Mouse (Mus musculus) embryonic facial prominence, embryonic 12.5 days (tissue): Measurements from ENCODE around the gene Hist1h2bn. TPM values are rescaled to one million over a fixed set of nuclear protein-coding genes. Genes with fewer than 3 reads are reported as not detected.
"Not testable (repeated sequence)": the region's sequence is repeated elsewhere in the genome, so short reads cannot be mapped to it uniquely, and the experiment has no call there.

Source experiments
- ATAC-seq: fragments of 200-750 bp; cut with Nextera tagmentation; 2 replicates; pipeline ENCODE4 v1.8.0; 2017; ENCODE audit not compliant: insufficient number of reproducible peaks, insufficient read depth, low FRiP score, low TSS enrichment
- H3K27ac ChIP-seq: fragments of 300-500 bp; sonication (generic); 2 replicates; pipeline ENCODE4 v1.5.1; 2016; ENCODE audit warnings: mild to moderate bottlenecking
- H3K27me3 ChIP-seq: fragments of 300-500 bp; sonication (generic); 2 replicates; pipeline ENCODE4 v1.6.1; 2016; ENCODE audit warnings: mild to moderate bottlenecking, moderate library complexity
- H3K36me3 ChIP-seq: fragments of 300-500 bp; sonication (generic); 2 replicates; pipeline ENCODE4 v1.6.1; 2016; ENCODE audit warnings: mild to moderate bottlenecking
- H3K4me1 ChIP-seq: fragments of 300-500 bp; sonication (generic); 2 replicates; pipeline ENCODE4 v1.6.1; 2016
- H3K4me2 ChIP-seq: fragments of 300-500 bp; sonication (generic); replicated peaks from 2 replicates; pipeline ENCODE4 v1.6.1; 2016; ENCODE audit warnings: mild to moderate bottlenecking, moderate library complexity
- H3K4me3 ChIP-seq: fragments of 300-500 bp; sonication (generic); 2 replicates; pipeline ENCODE4 v1.5.1; 2016; ENCODE audit warnings: mild to moderate bottlenecking
- H3K9ac ChIP-seq: fragments of 300-500 bp; sonication (generic); 2 replicates; pipeline ENCODE4 v1.6.1; 2016; ENCODE audit warnings: mild to moderate bottlenecking, moderate library complexity
- H3K9me3 ChIP-seq: fragments of 300-500 bp; sonication (generic); 2 replicates; pipeline ENCODE4 v1.6.1; 2016; ENCODE audit warnings: mild to moderate bottlenecking, moderate library complexity
- WGBS: fragments of 180-500 bp; shearing (Covaris S2); methylation state at CpG from one replicate; pipeline ENCODE4 v1.1.7; 2016; 5-methylcytosine and 5-hydroxymethylcytosine counted together
- microRNA-seq: library from miRNA; unstranded; fragments of <30 nt; microRNA quantifications from one replicate; pipeline ENCODE4, GENCODE M21; 2017
- polyA plus RNA-seq: library from polyadenylated mRNA; unstranded; fragments of >200 nt; fragmentation: Nextera tagmentation; extraction: Ambion mirVana; gene quantifications from 2 replicates; pipeline ENCODE4 v1.2.1, GENCODE M21; 2016

Gene Hist1h2bn
- polyA plus RNA-seq, 1 experiment from 2014 or later: 4.3 TPM

DNA sequence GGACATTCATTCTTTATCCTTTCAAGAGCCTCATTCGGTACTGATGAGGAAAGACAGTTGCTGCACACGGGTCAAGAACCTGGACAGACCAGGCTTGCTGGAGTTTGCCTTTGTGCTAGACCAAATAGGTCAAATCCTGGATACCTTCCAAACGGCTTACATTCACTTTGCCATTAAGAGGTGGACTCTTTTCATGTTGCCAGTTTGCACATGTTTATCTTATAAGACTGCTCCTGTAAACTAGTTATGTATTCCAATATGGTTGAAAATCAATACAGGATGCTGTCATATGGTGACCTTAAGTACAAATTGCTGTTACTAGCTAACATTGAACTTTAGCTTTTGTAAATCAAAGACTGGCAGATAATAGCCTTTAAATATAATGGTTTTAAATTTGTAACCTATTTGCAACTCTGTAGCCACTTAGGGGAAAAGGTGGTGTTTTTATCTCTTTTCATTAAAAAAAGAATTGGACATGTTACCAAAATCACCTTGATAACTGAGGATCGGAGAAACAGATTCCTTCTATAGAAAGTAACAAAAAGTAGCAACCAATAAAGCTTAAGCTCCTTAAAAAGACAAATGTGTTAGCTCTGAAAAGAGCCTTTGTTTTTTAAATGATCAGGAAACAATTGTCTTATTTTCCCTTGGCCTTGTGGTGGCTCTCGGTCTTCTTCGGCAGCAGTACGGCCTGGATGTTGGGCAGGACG lies 32.4 kb downstream of the Hist1h2bn start:
- Histone ChIP-seq H3K4me1 (peaks cover 27% of the 10 kb centered on the region), H3K27me3 (no peaks in the 10 kb centered on the region), H3K27ac (peak overlapping the region; percentile 91), H3K9me3 (no peaks in the 10 kb centered on the region), H3K36me3 (no peaks in the 10 kb centered on the region), H3K4me2 (peak overlapping the region; percentile 55), H3K9ac (peak overlapping the region; percentile 45), H3K4me3 (peak overlapping the region; percentile 36)
- no peak for ATAC-seq
- WGBS: 5% methylated on average over 8 of the region's 8 CpGs

DNA sequence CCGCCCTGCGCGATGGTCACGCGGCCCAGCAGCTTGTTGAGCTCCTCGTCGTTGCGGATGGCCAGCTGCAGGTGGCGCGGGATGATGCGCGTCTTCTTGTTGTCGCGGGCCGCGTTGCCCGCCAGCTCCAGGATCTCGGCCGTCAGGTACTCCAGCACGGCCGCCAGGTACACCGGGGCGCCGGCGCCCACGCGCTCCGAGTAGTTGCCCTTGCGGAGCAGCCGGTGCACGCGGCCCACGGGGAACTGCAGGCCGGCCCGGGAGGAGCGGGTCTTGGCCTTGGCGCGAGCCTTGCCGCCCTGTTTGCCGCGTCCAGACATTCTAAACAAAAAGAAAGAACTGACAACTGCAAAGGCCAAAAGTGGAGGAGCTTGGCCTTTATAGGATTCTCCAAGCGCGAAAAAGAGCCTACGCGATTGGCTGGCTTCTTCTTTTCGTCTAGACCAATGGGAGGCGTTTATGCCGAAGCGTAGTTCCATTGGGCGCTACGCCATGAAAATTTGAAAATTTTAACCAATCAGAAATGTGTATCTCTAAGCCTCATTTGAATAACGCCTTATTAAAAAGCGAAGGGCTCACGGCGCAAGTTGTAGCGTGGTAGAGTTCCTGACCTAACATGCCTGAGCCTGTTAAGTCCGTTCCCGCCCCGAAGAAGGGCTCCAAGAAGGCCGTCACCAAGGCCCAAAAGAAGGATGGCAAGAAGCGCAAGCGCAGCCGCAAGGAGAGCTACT lies 33.1 kb downstream of the Hist1h2bn start, which contains the start of the genes Hist1h2an and Hist1h2bp:
Gene Hist1h2an, minus strand, starts transcription at position 320 of the 731 bp plus-strand sequence.
Gene Hist1h2bp, plus strand, starts transcription at position 563 of the 731 bp plus-strand sequence.
- H3K4me2 ChIP-seq: peak within 1 kb of the TSS; percentile 55
- peak within 1 kb of the TSS; percentile 91 for H3K27ac ChIP-seq
- peak; percentile 92 for ATAC-seq
- under 1% methylated on average over 39 of the region's 63 CpGs for WGBS
- not testable (repeated sequence) for H3K36me3 ChIP-seq, H3K27me3 ChIP-seq, H3K9me3 ChIP-seq
- peak within 1 kb of the TSS; percentile 36 for H3K4me3 ChIP-seq
- H3K9ac ChIP-seq: peak within 1 kb of the TSS; percentile 45
- H3K4me1 ChIP-seq: peaks cover 27% of the 10 kb centered on the region

DNA sequence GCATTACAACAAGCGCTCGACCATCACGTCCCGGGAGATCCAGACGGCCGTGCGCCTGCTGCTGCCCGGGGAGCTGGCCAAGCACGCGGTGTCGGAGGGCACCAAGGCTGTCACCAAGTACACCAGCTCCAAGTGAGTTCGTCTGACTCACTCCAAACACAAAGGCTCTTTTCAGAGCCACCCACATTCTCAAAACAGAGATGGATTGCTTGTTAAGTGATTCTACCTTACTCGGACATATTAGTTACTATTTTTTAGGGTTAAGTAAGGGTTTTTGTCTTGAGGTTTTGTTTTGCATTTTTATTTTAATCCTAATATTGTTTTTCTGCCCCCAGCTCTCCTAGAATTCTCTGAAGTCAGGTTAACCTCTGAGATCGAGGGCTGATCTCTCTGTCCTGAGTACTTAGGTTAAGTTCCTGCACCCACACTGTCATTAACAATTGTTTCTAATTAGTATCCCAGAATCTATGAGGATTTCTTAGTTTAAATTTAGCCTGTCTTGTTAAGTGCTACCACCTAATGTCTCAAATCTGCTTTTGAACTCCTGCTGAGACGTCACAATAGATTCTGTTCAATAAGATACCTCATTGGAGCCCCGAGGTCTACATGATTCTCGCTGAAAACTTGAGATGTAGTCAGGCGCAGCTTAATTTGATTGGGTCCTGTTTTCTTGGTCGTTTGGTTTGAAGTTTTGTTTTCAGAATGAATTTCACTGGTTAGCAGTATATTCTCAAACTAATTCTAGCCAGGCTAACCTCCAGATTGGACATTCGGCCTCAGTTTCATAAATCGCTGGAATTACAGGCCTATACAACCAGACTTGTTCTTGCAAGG lies 34.1 kb downstream of the Hist1h2bn start:
- H3K4me1 ChIP-seq: peaks cover 27% of the 10 kb centered on the region
- H3K9me3 ChIP-seq: no peaks in the 10 kb centered on the region
- H3K4me2 ChIP-seq: peak overlapping the region; percentile 46
- H3K4me3 ChIP-seq: peak overlapping the region; percentile 36
- whole genome bisulfite sequencing: 11% methylated on average over 16 of the region's 21 CpGs
- peak overlapping the region; percentile 88 for H3K27ac ChIP-seq
- 0 out of 2 replicates have a peak overlapping the region, but pooled peaks have one; percentile 38 for H3K9ac ChIP-seq
- no peaks in the 10 kb centered on the region for H3K27me3 ChIP-seq
- H3K36me3 ChIP-seq: no peaks in the 10 kb centered on the region
- peak; percentile 7; the same call in 1 of the 2 replicates for ATAC-seq

DNA sequence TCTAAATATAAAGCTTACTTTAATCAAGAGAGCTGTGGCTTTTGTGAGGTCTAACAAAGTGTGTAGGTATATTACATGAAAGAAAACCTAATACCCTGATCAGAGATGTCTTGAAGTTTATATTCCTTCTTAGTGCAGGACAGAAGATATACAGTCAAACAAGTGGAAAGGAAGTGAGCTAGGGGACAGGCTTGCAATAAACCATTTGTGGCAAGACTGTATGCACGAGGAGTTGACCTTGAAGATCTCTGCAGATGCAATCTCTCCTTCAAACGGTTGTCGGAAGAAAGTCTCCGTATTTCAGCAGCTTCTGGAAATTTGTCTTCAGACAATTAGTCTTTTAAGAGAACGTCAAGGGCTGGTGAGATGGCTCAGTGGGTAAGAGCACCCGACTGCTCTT lies 36.0 kb downstream of the Hist1h2bn start:
- no peaks in the 10 kb centered on the region for H3K9me3 ChIP-seq
- peaks cover 20% of the 10 kb centered on the region for H3K4me1 ChIP-seq
- no peak overlapping the region for H3K4me3 ChIP-seq
- H3K9ac ChIP-seq: no peak overlapping the region
- no peaks in the 10 kb centered on the region for H3K36me3 ChIP-seq
- H3K4me2 ChIP-seq: no peak overlapping the region
- no peak overlapping the region for H3K27ac ChIP-seq
- 63% methylated on average over 6 of the region's 6 CpGs for WGBS
- no peak for ATAC-seq
- no peaks in the 10 kb centered on the region for H3K27me3 ChIP-seq

DNA sequence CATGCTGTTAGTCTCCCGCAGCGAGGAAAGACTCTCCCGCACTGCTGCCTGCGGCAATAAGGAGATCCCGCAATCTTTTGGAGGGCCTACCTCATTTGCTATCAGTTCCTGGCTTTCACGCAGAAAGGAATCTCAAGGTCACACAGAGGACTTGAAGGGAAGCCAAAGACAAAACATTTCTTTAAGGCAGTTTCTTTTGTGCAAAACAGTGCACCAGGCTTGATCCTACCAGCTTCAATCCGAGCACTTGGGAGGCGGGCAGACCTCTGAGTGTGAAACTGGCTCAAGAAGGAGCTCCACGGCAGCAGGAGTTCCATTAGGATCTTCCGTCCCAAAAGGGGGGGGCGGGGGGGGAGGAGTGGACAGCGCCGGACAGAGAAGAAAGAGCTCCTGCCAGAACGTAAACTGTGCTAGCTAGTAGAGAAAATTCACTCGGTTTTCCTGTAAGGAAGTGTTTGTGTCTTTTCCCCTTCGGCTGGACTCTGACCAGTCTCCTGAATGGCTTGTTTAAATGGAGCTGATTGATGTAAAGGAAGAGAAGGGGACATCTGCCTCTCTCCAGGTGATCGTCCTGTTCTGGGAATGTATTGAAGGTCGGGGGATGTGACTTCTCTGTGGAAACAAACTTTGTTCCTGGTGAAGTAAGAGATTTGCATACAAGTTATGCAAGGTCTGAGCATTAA lies 36.8 kb downstream of the Hist1h2bn start:
- Histone ChIP-seq H3K4me2 (peak overlapping the region; percentile 36), H3K9me3 (no peaks in the 10 kb centered on the region), H3K4me3 (peak overlapping the region; percentile 23; the same call in 1 of the 2 replicates), H3K36me3 (no peaks in the 10 kb centered on the region), H3K27ac (peak overlapping the region; percentile 3; the same call in 1 of the 2 replicates), H3K4me1 (peaks cover 17% of the 10 kb centered on the region), H3K9ac (peak overlapping the region; percentile 41; the same call in 1 of the 2 replicates), H3K27me3 (no peaks in the 10 kb centered on the region)
- WGBS: 11% methylated on average over 16 of the region's 18 CpGs
- no peak for ATAC-seq

DNA sequence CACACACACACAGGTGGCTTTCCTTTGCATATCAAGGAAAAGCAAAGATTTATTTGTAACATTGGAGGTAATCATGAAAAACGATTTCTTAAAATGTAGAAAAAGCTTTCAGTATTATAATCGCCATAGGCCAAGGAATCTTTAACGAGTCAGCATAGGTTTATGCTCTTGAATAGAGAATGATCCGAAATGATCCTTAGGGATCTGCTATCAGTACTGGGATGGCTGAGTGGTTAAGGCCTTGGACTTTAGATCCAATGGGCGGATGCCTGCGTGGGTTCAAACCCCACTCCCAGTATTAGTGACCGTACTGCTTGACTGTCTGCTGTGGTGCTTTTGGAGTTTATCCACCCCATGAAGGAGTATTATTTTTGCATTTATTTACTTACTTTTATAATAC lies 41.7 kb downstream of the Hist1h2bn start:
- Histone ChIP-seq H3K9ac (no peak overlapping the region), H3K27ac (no peak overlapping the region), H3K4me2 (no peak overlapping the region), H3K27me3 (no peaks in the 10 kb centered on the region), H3K4me1 (peaks cover 3% of the 10 kb centered on the region; the same call in 1 of the 2 replicates), H3K36me3 (no peaks in the 10 kb centered on the region), H3K9me3 (no peaks in the 10 kb centered on the region), H3K4me3 (no peak overlapping the region)
- 90% methylated on average over 7 of the region's 7 CpGs for WGBS
- no peak for ATAC-seq

DNA sequence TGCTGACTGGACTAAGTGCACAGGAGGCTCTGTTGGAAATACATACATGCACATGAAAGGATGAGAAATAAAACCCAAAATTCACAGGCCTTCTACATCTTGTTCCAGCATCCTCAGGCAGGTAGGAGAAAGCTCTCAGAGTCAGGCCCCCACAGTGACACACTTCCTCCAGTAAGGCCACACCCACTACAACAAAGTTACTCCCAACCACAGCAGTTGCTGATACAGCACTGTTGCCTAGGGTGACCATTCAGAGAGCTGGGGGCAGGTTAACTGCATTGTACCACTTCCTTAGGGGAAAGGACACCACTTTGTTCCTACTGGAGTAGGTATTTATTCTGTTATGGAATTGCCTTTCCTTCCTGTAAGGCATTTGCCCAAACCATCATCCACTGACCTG lies 43.2 kb downstream of the Hist1h2bn start:
- not testable (repeated sequence) for H3K4me1 ChIP-seq, H3K27me3 ChIP-seq, H3K27ac ChIP-seq, H3K9ac ChIP-seq, ATAC-seq, H3K9me3 ChIP-seq, H3K4me2 ChIP-seq, H3K4me3 ChIP-seq, H3K36me3 ChIP-seq

DNA sequence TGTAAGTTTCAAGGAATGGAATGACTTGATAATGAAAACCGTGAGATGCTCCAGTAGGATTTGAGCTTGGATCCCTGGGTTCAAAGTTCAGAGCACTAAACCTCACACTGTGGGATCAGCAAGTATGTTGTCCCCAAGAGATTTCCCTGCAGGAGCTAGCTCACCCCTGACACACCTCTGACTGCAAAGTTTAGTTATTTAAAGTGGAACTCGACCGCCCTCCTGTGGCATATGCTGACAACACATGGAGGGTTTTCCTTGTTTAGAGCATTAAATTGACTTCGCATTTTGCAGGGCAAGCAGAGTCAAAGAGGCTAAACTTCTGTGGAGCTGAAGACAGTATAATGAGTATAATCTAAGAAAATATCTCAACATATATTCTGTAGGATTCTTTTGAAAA lies 49.1 kb downstream of the Hist1h2bn start:
- not testable (repeated sequence) for H3K9me3 ChIP-seq, H3K4me3 ChIP-seq, H3K9ac ChIP-seq, H3K36me3 ChIP-seq, H3K4me1 ChIP-seq, H3K27me3 ChIP-seq, H3K4me2 ChIP-seq, H3K27ac ChIP-seq
- peak; percentile 65; the same call in 1 of the 2 replicates for ATAC-seq
- no CpG with 5 or more reads among the region's 4 CpGs for WGBS

Small RNAs within 50 kb of the gene (microRNA-seq; reads per million reads assigned to microRNA genes)
- gene Gm44346 (not detected), gene Gm44357 (not detected), gene Gm44367 (not detected), gene Gm44454 (not detected)

Other genes starting within 250 kb of the Hist1h2bn start
- gene Zkscan8, start 223.0 kb upstream of the Hist1h2bn start, polyA plus RNA-seq: 8.2 and 9.4 TPM in 2 replicates
- gene Olfr1366, start 211.3 kb upstream of the Hist1h2bn start, polyA plus RNA-seq: 0.19 and 0.40 TPM in 2 replicates
- gene Olfr1535, start 194.2 kb upstream of the Hist1h2bn start, polyA plus RNA-seq: 0.08 TPM in 1 of 2 replicates, not detected in the other
- not detected in 2 replicates for gene Olfr1364, start 172.4 kb upstream of the Hist1h2bn start, polyA plus RNA-seq
- not detected in 2 replicates for gene Olfr1362, start 140.1 kb upstream of the Hist1h2bn start, polyA plus RNA-seq
- gene Olfr11, start 111.6 kb upstream of the Hist1h2bn start, polyA plus RNA-seq: not detected in 2 replicates
- not detected in 2 replicates for gene Olfr1361, start 90.7 kb upstream of the Hist1h2bn start, polyA plus RNA-seq
- not detected in 2 replicates for gene Olfr1360, start 76.7 kb upstream of the Hist1h2bn start, polyA plus RNA-seq
- not detected in 2 replicates for gene Olfr1359, start 56.0 kb upstream of the Hist1h2bn start, polyA plus RNA-seq
- gene Hist1h2bl, start 38.0 kb upstream of the Hist1h2bn start, polyA plus RNA-seq: 3.1 and 3.6 TPM in 2 replicates
- gene Hist1h2ai, start 37.7 kb upstream of the Hist1h2bn start, polyA plus RNA-seq: 41.3 and 50.1 TPM in 2 replicates
- 17.9 and 30.8 TPM in 2 replicates for gene Hist1h3h, start 36.5 kb upstream of the Hist1h2bn start, polyA plus RNA-seq
- gene Hist1h2bm, start 32.1 kb upstream of the Hist1h2bn start, polyA plus RNA-seq: 8.3 and 8.9 TPM in 2 replicates
- gene Hist1h4j, start 19.1 kb upstream of the Hist1h2bn start, polyA plus RNA-seq: 1.6 and 1.9 TPM in 2 replicates
- 4.7 and 8.9 TPM in 2 replicates for gene Hist1h4k, start 3.6 kb upstream of the Hist1h2bn start, polyA plus RNA-seq
- gene Hist1h2ak, start 296 bp upstream of the Hist1h2bn start, polyA plus RNA-seq: 37.1 and 46.3 TPM in 2 replicates
- 35.1 and 35.4 TPM in 2 replicates for gene Hist1h1b, start 26.5 kb downstream of the Hist1h2bn start, polyA plus RNA-seq
- gene Hist1h3i, start 29.2 kb downstream of the Hist1h2bn start, polyA plus RNA-seq: 144 and 172 TPM in 2 replicates
- gene Hist1h2an, start 33.1 kb downstream of the Hist1h2bn start, polyA plus RNA-seq: 13.0 and 18.3 TPM in 2 replicates
- gene Hist1h2bp, start 33.3 kb downstream of the Hist1h2bn start, polyA plus RNA-seq: 1.5 and 1.8 TPM in 2 replicates
- 35.6 and 40.3 TPM in 2 replicates for gene Hist1h2bq, start 56.1 kb downstream of the Hist1h2bn start, polyA plus RNA-seq
- not detected in 2 replicates for gene Hist1h2ao, start 56.3 kb downstream of the Hist1h2bn start, polyA plus RNA-seq
- gene Hist1h4m, start 57.6 kb downstream of the Hist1h2bn start, polyA plus RNA-seq: not detected in 2 replicates
- 18.0 and 19.5 TPM in 2 replicates for gene Hist1h4n, start 78.1 kb downstream of the Hist1h2bn start, polyA plus RNA-seq
- gene Hist1h2ap, start 79.4 kb downstream of the Hist1h2bn start, polyA plus RNA-seq: 4,825 and 4,891 TPM in 2 replicates
- gene Hist1h2br, start 79.6 kb downstream of the Hist1h2bn start, polyA plus RNA-seq: 34.0 and 43.6 TPM in 2 replicates
- gene Zfp184, start 191.0 kb downstream of the Hist1h2bn start, polyA plus RNA-seq: 21.7 and 23.6 TPM in 2 replicates
- 0.33 TPM in 1 of 2 replicates, not detected in the other for gene Pom121l2, start 227.1 kb downstream of the Hist1h2bn start, polyA plus RNA-seq